Mouse (Mus musculus) ES-Bruce4 (cell line): ENCODE measurements around the gene Jakmip3.

Experiments used
- CTCF ChIP-seq: IDR thresholded peaks from one replicate; pipeline ENCODE4 v1.8.1; 2011; ENCODE audit warnings: low read depth, low read length
- EP300 ChIP-seq: IDR thresholded peaks from 2 replicates; pipeline ENCODE4 v1.6.1; 2011; ENCODE audit warnings: low read depth, low read length; ENCODE audit not compliant: insufficient read depth
- POLR2A ChIP-seq: IDR thresholded peaks from one replicate; pipeline ENCODE4 v1.8.1; 2011; ENCODE audit warnings: low read length; ENCODE audit not compliant: insufficient read depth

DNA sequence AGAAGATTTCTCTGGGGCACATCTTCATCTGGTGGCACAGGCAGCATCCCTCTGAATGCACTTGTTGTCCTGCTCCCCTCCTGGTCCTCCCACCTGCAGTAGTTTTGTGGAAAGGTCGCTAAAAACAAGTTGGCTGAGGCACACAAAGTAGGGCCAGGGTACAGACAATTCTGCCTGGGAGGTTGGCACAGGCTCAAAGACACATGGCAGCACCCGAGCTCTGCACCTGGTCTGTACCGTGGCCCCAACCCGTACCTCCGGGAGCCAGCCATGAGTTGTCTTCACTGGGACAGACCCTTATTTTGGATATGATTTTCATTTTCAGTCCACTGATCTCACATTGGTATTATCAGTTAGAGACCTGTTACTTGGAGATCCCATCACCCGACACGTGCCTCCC is 1.5 kb upstream of the Jakmip3 start:
- TF ChIP-seq POLR2A = no peak
- no peak for TF ChIP-seq CTCF
- TF ChIP-seq EP300 = no peak
